Mouse (Mus musculus): ENCODE measurements around the gene Olfr904. TPM values are rescaled to one million over a fixed set of nuclear protein-coding genes. Genes with fewer than 3 reads are reported as not detected.
"Not testable (repeated sequence)": the region's sequence is repeated elsewhere in the genome, so short reads cannot be mapped to it uniquely, and the experiment has no call there.

Gene Olfr904
- not detected in 2 replicates for polyA plus RNA-seq (2012)

DNA sequence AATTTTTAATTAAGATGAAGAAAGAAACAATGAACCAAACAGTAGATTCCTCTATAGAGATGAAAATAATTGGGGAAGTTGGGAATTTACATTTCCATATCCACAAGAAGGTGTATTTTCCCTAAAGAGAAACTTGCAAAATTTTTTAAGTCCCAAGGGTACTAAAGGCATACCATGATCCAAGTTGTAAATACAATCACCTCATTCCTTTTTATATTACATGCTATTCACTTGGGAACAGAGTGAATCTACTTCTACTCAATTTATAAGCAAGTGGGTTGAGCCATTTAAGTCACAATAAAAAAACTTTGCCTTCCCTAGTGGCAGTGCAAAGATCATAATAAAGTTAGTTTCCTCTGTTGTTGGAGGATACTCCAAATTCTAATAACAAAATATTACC, at the start of gene Olfr904:
Gene Olfr904 (plus strand): TSS at position 301 of the 400 bp plus-strand sequence.
- no peak for TF ChIP-seq GATA1 (IDR thresholded peaks at IDR 0.05; ENCODE audit: low read length)
- Histone ChIP-seq H3K27me3 (ENCODE audit: control insufficient read depth) (no peaks in the 10 kb centered on the region), H3K9me3 (ENCODE audit: control insufficient read depth, low read length) (no peaks in the 10 kb centered on the region), H3K4me1 (ENCODE audit: control insufficient read depth) (no peaks in the 10 kb centered on the region), H3K36me3 (ENCODE audit: control insufficient read depth) (no peaks in the 10 kb centered on the region), H3K4me3 (replicated peaks) (no peak within 1 kb of the TSS)

DNA sequence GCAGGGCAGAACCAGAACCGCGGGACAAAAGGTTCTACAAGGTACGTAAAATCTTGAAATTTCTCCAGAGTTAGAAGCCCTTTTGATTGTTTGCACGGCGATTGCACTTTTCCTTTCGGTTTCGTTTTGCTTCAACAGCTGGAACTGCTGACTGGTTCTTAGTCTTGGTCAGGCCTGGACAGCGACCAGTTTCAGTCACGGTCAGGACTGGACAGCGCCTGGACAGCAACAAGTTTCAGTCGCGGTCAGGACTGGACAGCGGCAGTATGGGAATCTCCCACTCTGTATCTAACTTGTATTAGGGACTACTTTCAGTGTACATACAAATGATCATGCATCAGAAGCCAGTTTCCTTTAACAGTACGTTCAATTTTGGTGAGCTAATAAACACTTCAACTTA, 49.4 kb upstream of the Olfr904 start:
- H3K36me3 ChIP-seq (ENCODE audit: control insufficient read depth); H3K9me3 ChIP-seq (ENCODE audit: control insufficient read depth, low read length); H3K27me3 ChIP-seq (ENCODE audit: control insufficient read depth); H3K4me3 ChIP-seq (replicated peaks); H3K4me1 ChIP-seq (ENCODE audit: control insufficient read depth): not testable (repeated sequence)

DNA sequence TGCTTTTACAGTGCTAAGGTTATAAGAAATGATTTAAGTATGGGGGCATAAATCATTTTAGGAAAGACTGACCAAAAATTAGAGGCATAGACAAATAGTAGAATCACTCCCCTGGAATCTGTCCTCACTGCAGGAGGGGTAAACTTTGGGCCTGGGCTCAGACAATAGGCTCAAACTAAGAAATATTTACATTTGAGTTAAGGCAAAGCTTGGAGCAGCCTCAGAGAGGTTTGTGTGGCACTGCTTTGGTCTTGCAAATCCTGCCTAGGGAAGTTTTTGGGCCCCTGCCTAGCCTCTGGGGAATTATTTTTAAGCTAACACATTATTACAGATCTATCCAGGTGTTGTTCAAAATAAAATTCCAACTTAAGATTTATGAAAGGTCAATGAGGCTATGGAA, 39.1 kb upstream of the Olfr904 start:
- no peaks in the 10 kb centered on the region for H3K4me1 ChIP-seq (ENCODE audit: control insufficient read depth)
- no peaks in the 10 kb centered on the region for H3K27me3 ChIP-seq (ENCODE audit: control insufficient read depth)
- H3K36me3 ChIP-seq (ENCODE audit: control insufficient read depth): no peaks in the 10 kb centered on the region
- TF ChIP-seq GATA1 (IDR thresholded peaks at IDR 0.05; ENCODE audit: low read length): no peak
- no peak for TF ChIP-seq TAL1 (IDR thresholded peaks at IDR 0.05; ENCODE audit: low read length)
- H3K4me3 ChIP-seq (replicated peaks): no peak overlapping the region
- no peaks in the 10 kb centered on the region for H3K9me3 ChIP-seq (ENCODE audit: control insufficient read depth, low read length)

DNA sequence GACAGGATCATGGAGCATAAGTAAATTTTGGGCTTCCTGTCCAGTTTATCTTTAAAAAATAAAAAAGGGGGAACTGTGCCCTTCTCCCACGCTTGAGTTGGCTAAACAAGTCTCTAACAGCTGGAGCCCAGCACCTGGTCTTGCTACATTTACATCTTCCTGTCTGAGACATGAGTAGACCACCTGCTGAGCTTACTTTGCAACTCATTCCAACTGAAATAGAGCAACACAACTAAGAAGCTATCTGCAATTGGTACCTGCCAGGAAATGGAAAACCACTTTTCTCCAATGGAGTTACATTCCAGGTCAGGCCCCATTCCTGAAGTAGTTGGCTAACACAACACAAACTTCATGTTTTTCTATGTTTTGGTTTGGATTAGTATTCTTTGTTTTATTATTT, 35.9 kb upstream of the Olfr904 start:
- no peaks in the 10 kb centered on the region for H3K27me3 ChIP-seq (ENCODE audit: control insufficient read depth)
- no peak for TF ChIP-seq TAL1 (IDR thresholded peaks at IDR 0.05; ENCODE audit: low read length)
- TF ChIP-seq GATA1 (IDR thresholded peaks at IDR 0.05; ENCODE audit: low read length): no peak
- H3K36me3 ChIP-seq (ENCODE audit: control insufficient read depth): no peaks in the 10 kb centered on the region
- H3K9me3 ChIP-seq (ENCODE audit: control insufficient read depth, low read length): no peaks in the 10 kb centered on the region
- no peak overlapping the region for H3K4me3 ChIP-seq (replicated peaks)
- H3K4me1 ChIP-seq (ENCODE audit: control insufficient read depth): no peaks in the 10 kb centered on the region

DNA sequence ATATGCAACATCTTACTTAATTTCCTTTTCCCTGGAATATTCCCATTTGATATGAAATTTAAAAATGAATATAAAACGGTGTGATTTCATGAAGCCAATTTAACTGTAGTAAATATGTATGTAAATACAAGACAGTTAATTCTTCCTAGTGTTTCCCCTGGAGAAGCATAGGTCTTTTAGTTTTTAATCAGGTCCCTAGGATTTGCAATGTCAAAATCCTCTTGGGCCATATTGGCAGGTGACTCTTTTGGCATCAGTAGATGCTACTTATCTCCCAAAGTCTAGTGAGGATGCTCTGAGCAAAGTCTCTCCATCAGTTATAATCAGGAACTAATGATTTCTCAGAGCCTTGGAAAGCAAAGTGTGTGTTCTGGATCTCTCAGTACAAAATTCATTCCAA, 33.8 kb upstream of the Olfr904 start, which contains the start of gene Olfr901:
Gene Olfr901 (plus strand): TSS at position 301 of the 400 bp plus-strand sequence.
- TF ChIP-seq TAL1 (IDR thresholded peaks at IDR 0.05; ENCODE audit: low read length): no peak
- TF ChIP-seq GATA1 (IDR thresholded peaks at IDR 0.05; ENCODE audit: low read length): no peak
- Histone ChIP-seq H3K36me3 (ENCODE audit: control insufficient read depth) (no peaks in the 10 kb centered on the region), H3K4me3 (replicated peaks) (no peak within 1 kb of the TSS), H3K27me3 (ENCODE audit: control insufficient read depth) (no peaks in the 10 kb centered on the region), H3K4me1 (ENCODE audit: control insufficient read depth) (no peaks in the 10 kb centered on the region), H3K9me3 (ENCODE audit: control insufficient read depth, low read length) (no peaks in the 10 kb centered on the region; the same call in 1 of the 2 replicates)

DNA sequence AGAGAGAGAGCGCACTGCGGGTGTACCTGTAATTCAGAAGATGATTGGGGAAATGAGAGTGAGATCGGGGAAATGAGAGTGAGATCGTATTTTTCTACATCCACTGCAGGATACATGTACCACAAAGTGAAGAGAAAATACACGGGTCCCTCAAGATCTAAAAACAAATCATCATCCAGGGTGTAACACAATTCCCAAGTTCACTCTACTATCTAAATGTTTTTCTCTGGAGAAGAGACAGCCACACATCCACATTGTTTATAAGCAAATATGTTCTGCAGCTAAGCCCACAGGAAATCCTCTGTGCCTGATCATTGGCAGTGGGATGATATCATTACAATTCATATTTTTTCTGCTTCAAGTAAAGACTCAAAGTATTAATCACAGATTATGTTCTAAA, 15.6 kb upstream of the Olfr904 start, which contains the start of gene Olfr902:
Gene Olfr902 (plus strand): TSS at position 301 of the 400 bp plus-strand sequence.
- no peak for TF ChIP-seq GATA1 (IDR thresholded peaks at IDR 0.05; ENCODE audit: low read length)
- TF ChIP-seq TAL1 (IDR thresholded peaks at IDR 0.05; ENCODE audit: low read length): no peak

DNA sequence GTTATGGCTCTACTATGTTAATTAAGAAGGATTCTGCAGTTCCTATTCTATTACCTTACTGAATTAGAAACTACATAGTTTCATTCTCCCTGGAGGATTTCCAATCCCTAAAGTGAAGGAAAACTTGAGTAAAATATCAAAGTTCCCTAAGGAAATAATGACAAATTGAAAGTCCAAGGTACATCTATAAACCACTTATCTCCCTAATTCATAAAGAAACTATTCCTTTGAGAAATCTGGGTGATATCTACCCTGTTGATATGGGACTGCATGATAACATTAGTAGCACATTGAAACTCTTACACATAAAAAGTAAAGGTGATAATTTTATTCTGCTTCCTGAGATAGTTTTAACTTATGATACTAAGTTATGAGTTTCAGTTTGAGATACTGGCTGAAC, 7.9 kb downstream of the Olfr904 start, which contains the start of gene Olfr905:
Gene Olfr905 (plus strand): TSS at position 301 of the 400 bp plus-strand sequence.
- Histone ChIP-seq H3K36me3 (ENCODE audit: control insufficient read depth) (no peaks in the 10 kb centered on the region), H3K4me3 (replicated peaks) (no peak within 1 kb of the TSS), H3K4me1 (ENCODE audit: control insufficient read depth) (no peaks in the 10 kb centered on the region), H3K9me3 (ENCODE audit: control insufficient read depth, low read length) (no peaks in the 10 kb centered on the region), H3K27me3 (ENCODE audit: control insufficient read depth) (no peaks in the 10 kb centered on the region)
- no peak for TF ChIP-seq GATA1 (IDR thresholded peaks at IDR 0.05; ENCODE audit: low read length)
- TF ChIP-seq TAL1 (IDR thresholded peaks at IDR 0.05; ENCODE audit: low read length): no peak

More for the DNA sequence above, 15.6 kb upstream of the Olfr904 start, which contains the start of gene Olfr902:
- H3K4me1 ChIP-seq (ENCODE audit: control insufficient read depth): no peaks in the 10 kb centered on the region
- H3K36me3 ChIP-seq (ENCODE audit: control insufficient read depth): no peaks in the 10 kb centered on the region
- no peaks in the 10 kb centered on the region for H3K27me3 ChIP-seq (ENCODE audit: control insufficient read depth)
- H3K9me3 ChIP-seq (ENCODE audit: control insufficient read depth, low read length): no peaks in the 10 kb centered on the region
- H3K4me3 ChIP-seq (replicated peaks): no peak within 1 kb of the TSS

DNA sequence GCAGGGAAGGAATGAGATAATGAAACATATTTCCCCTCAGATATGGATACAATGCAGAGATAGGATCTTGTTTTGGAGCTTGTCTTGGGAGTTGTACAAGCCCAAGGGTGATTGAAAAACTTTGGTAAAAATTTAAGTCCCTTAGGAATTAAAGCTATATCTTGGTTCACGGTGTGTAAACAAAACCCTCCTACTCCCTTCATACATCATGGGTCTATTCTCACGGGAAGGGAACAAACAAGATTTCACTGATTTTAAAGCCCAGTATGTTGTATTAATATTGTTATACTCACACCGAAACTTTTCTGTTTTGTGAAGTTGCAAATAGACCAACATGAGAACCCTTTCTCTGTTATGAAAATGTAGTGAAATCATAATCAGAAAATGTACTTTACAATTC, 23.8 kb downstream of the Olfr904 start, which contains the start of gene Olfr906:
Gene Olfr906 (plus strand): TSS at position 301 of the 400 bp plus-strand sequence.
- Histone ChIP-seq H3K27me3 (ENCODE audit: control insufficient read depth) (no peaks in the 10 kb centered on the region), H3K9me3 (ENCODE audit: control insufficient read depth, low read length) (no peaks in the 10 kb centered on the region), H3K36me3 (ENCODE audit: control insufficient read depth) (no peaks in the 10 kb centered on the region), H3K4me1 (ENCODE audit: control insufficient read depth) (no peaks in the 10 kb centered on the region), H3K4me3 (replicated peaks) (no peak within 1 kb of the TSS)
- TF ChIP-seq TAL1 (IDR thresholded peaks at IDR 0.05; ENCODE audit: low read length) (no peak), GATA1 (IDR thresholded peaks at IDR 0.05; ENCODE audit: low read length) (no peak)

DNA sequence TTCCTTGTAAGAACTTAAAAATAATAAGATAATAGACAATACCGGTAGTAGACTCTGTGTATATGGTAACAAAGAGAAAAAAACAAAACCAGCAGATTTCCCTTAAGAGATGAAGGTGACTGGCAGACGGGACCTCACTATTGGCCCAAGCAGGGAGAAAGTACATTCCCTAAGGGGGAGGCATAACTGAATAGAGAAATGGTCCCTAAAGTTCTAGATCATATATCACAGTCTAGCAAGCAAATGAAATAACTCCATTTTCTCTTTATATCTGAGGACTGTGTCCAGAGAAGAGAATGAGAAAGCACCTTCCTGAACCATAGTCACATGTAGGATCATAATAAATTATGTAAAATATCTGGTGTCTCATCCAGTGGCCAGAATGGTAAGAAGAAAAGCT, 32.6 kb downstream of the Olfr904 start, which contains the start of gene Olfr907:
Gene Olfr907 (plus strand): TSS at position 301 of the 400 bp plus-strand sequence.
- TF ChIP-seq GATA1 (IDR thresholded peaks at IDR 0.05; ENCODE audit: low read length) (no peak), TAL1 (IDR thresholded peaks at IDR 0.05; ENCODE audit: low read length) (no peak)

DNA sequence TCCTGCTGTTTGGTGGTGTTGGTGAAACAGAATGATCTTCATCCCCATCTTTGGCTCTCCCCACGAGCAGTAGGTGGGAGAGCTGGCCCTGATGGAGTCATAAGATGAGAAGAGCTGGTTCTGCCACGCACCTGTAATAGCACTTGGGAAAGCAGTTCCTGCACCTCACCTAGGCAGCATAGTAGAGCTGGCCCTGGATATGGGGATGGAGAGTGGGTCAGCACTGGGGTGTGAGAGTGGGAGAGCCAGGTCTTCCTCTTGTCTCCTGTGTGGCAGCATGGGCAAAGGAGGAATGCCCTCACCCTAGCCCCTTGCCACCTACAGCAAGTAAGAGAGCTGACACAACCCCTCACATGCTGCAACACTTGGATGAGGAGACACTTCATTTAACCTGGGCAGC, 49.4 kb downstream of the Olfr904 start:
- no peak overlapping the region for H3K4me3 ChIP-seq (replicated peaks)
- no peaks in the 10 kb centered on the region for H3K36me3 ChIP-seq (ENCODE audit: control insufficient read depth)
- H3K4me1 ChIP-seq (ENCODE audit: control insufficient read depth): no peaks in the 10 kb centered on the region
- TF ChIP-seq GATA1 (IDR thresholded peaks at IDR 0.05; ENCODE audit: low read length): no peak
- no peak for TF ChIP-seq TAL1 (IDR thresholded peaks at IDR 0.05; ENCODE audit: low read length)
- H3K27me3 ChIP-seq (ENCODE audit: control insufficient read depth): no peaks in the 10 kb centered on the region
- peaks cover 12% of the 10 kb centered on the region for H3K9me3 ChIP-seq (ENCODE audit: control insufficient read depth, low read length)

More for the DNA sequence above, 32.6 kb downstream of the Olfr904 start, which contains the start of gene Olfr907:
- no peaks in the 10 kb centered on the region for H3K27me3 ChIP-seq (ENCODE audit: control insufficient read depth)
- no peaks in the 10 kb centered on the region for H3K36me3 ChIP-seq (ENCODE audit: control insufficient read depth)
- H3K9me3 ChIP-seq (ENCODE audit: control insufficient read depth, low read length): no peaks in the 10 kb centered on the region
- H3K4me3 ChIP-seq (replicated peaks): no peak within 1 kb of the TSS
- no peaks in the 10 kb centered on the region for H3K4me1 ChIP-seq (ENCODE audit: control insufficient read depth)

Other genes starting within 250 kb of the Olfr904 start
- gene Olfr894, start 245.1 kb upstream of the Olfr904 start, polyA plus RNA-seq (2012): not detected in 2 replicates
- not detected in 2 replicates for gene Olfr143, start 210.4 kb upstream of the Olfr904 start, polyA plus RNA-seq (2012)
- gene Olfr895, start 195.3 kb upstream of the Olfr904 start, polyA plus RNA-seq (2012): not detected in 2 replicates
- not detected in 2 replicates for gene Olfr896-ps1, start 172.0 kb upstream of the Olfr904 start, polyA plus RNA-seq (2012)
- not detected in 2 replicates for gene Olfr25, start 134.1 kb upstream of the Olfr904 start, polyA plus RNA-seq (2012)
- gene Olfr898, start 114.7 kb upstream of the Olfr904 start, polyA plus RNA-seq (2012): not detected in 2 replicates
- not detected in 2 replicates for gene Olfr250, start 96.2 kb upstream of the Olfr904 start, polyA plus RNA-seq (2012)
- gene Olfr251, start 86.1 kb upstream of the Olfr904 start, polyA plus RNA-seq (2012): not detected in 2 replicates
- not detected in 2 replicates for gene Olfr147, start 61.4 kb upstream of the Olfr904 start, polyA plus RNA-seq (2012)
- not detected in 2 replicates for gene Olfr901, start 33.7 kb upstream of the Olfr904 start, polyA plus RNA-seq (2012)
- not detected in 2 replicates for gene Olfr902, start 15.5 kb upstream of the Olfr904 start, polyA plus RNA-seq (2012)
- gene Olfr905, start 8.0 kb downstream of the Olfr904 start, polyA plus RNA-seq (2012): not detected in 2 replicates
- 0.01 TPM in 1 of 2 replicates, not detected in the other for gene Olfr906, start 23.9 kb downstream of the Olfr904 start, polyA plus RNA-seq (2012)
- not detected in 2 replicates for gene Olfr907, start 32.7 kb downstream of the Olfr904 start, polyA plus RNA-seq (2012)
- gene Olfr911-ps1, start 58.4 kb downstream of the Olfr904 start, polyA plus RNA-seq (2012): not detected in 2 replicates
- gene Olfr910, start 74.7 kb downstream of the Olfr904 start, polyA plus RNA-seq (2012): not detected in 2 replicates
- 0.01 TPM in 1 of 2 replicates, not detected in the other for gene Olfr912, start 117.0 kb downstream of the Olfr904 start, polyA plus RNA-seq (2012)
- not detected in 2 replicates for gene Olfr913, start 129.6 kb downstream of the Olfr904 start, polyA plus RNA-seq (2012)
- not detected in 2 replicates for gene Olfr914, start 142.0 kb downstream of the Olfr904 start, polyA plus RNA-seq (2012)
- gene Olfr916, start 196.7 kb downstream of the Olfr904 start, polyA plus RNA-seq (2012): not detected in 2 replicates
- gene Olfr917, start 202.7 kb downstream of the Olfr904 start, polyA plus RNA-seq (2012): not detected in 2 replicates
- gene Olfr918, start 211.5 kb downstream of the Olfr904 start, polyA plus RNA-seq (2012): not detected in 2 replicates
- not detected in 2 replicates for gene Olfr919, start 240.5 kb downstream of the Olfr904 start, polyA plus RNA-seq (2012)

Measured in erythroblast, embryonic 14.5 days (primary cell).